Mouse (Mus musculus) lung, embryonic 15.5 days (tissue): ENCODE results near the gene Sprr2a2. TPM values are rescaled to one million over a fixed set of nuclear protein-coding genes. Genes with fewer than 3 reads are reported as not detected.
"Not testable (repeated sequence)": the region's sequence is repeated elsewhere in the genome, so short reads cannot be mapped to it uniquely, and the experiment has no call there.

ENCODE experiments used
- ATAC-seq: fragments of 200-750 bp; cut with Nextera tagmentation; 2 replicates; pipeline ENCODE4 v1.8.0; 2017; ENCODE audit warnings: moderate number of reproducible peaks, borderline replicate concordance; ENCODE audit not compliant: low FRiP score, low TSS enrichment; ENCODE audit errors: extremely low read depth
- H3K27ac ChIP-seq: fragments of 300-500 bp; sonication (generic); 2 replicates; pipeline ENCODE4 v1.5.1; 2015; ENCODE audit warnings: moderate library complexity, mild to moderate bottlenecking, inconsistent platforms
- H3K27me3 ChIP-seq: fragments of 300-500 bp; sonication (generic); 2 replicates; pipeline ENCODE4 v1.6.1; 2015; ENCODE audit warnings: inconsistent platforms
- H3K36me3 ChIP-seq: fragments of 300-500 bp; sonication (generic); 2 replicates; pipeline ENCODE4 v1.6.1; 2015; ENCODE audit warnings: inconsistent platforms
- H3K4me1 ChIP-seq: fragments of 300-500 bp; sonication (generic); 2 replicates; pipeline ENCODE4 v1.6.1; 2015; ENCODE audit warnings: inconsistent platforms
- H3K4me2 ChIP-seq: fragments of 300-500 bp; sonication (generic); 2 replicates; pipeline ENCODE4 v1.6.1; 2015; ENCODE audit warnings: inconsistent platforms, mild to moderate bottlenecking, moderate library complexity
- H3K4me3 ChIP-seq: fragments of 300-500 bp; sonication (generic); 2 replicates; pipeline ENCODE4 v1.5.1; 2015; ENCODE audit warnings: mild to moderate bottlenecking, inconsistent platforms
- H3K9ac ChIP-seq: fragments of 300-500 bp; sonication (generic); 2 replicates; pipeline ENCODE4 v1.6.1; 2015; ENCODE audit warnings: inconsistent platforms
- H3K9me3 ChIP-seq: fragments of 300-500 bp; sonication (generic); 2 replicates; pipeline ENCODE4 v1.6.1; 2016; ENCODE audit warnings: inconsistent platforms
- WGBS: fragments of 180-500 bp; shearing (Covaris S2); methylation state at CpG from one replicate; pipeline ENCODE4 v1.1.7; 2015; 5-methylcytosine and 5-hydroxymethylcytosine counted together
- polyA plus RNA-seq: library from polyadenylated mRNA; unstranded; fragments of >200 nt; fragmentation: Nextera tagmentation; extraction: Ambion mirVana; gene quantifications from 2 replicates; pipeline ENCODE4 v1.2.1, GENCODE M21; 2015

Sprr2a2 gene
- polyA plus RNA-seq, 1 experiment from 2014 or later = 15.4 TPM

DNA sequence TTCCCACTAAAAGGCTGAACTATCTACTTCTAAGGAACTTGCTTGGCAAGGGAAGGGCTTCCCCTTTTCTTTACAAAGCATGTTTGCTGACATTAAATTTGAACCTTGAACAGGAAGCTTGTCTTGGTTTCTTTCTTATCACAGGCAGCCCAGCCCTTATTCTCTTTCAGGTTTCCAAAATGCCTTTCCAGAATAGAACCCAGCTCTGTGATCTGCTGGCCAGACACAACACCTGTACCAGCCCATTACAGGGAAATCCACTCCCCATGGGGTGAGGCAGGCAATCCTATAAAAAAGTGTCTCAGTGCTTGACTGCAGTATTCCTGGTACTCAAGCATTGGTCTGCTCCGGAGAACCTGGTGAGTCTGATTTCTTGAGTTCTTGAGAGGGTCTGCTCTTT, 69.4 kb downstream of the Sprr2a2 start, which contains the start of gene Sprr2a3:
Sprr2a3 (plus strand) TSS at position 317 of the 400 bp plus-strand sequence.
- H3K27ac ChIP-seq, H3K9me3 ChIP-seq, H3K4me1 ChIP-seq, H3K9ac ChIP-seq, ATAC-seq, H3K4me2 ChIP-seq, H3K36me3 ChIP-seq, H3K4me3 ChIP-seq, H3K27me3 ChIP-seq: not testable (repeated sequence)
- WGBS = 89% methylated on average over 1 of the region's 1 CpGs

DNA sequence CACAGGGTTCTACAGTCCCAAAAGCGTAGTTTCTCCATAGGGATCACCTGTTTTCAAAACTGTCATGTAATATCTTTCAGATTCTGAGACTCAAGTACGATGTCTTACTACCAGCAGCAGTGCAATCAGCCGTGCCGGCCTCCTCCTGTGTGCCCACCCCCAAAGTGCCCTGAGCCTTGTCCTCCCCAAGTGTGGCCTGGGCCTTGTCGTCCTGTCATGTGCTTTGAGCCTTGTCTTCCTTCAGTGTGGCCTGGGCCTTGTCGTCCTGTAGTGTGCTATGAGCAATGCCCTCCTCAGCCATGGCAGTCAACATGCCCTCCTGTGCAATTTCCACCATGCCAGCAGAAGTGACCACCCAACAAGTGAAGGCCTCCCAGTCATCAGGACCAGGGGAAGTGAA, 72.8 kb downstream of the Sprr2a2 start:
- not testable (repeated sequence) for H3K9ac ChIP-seq, H3K27ac ChIP-seq, H3K4me3 ChIP-seq, H3K36me3 ChIP-seq, H3K9me3 ChIP-seq, H3K4me1 ChIP-seq, H3K27me3 ChIP-seq, ATAC-seq, H3K4me2 ChIP-seq
- 83% methylated on average over 4 of the region's 6 CpGs for WGBS

Other genes with a start within 250 kb of the Sprr2a2 start
- gene Pglyrp3, start 201.3 kb upstream of the Sprr2a2 start, polyA plus RNA-seq = not detected in 2 replicates
- 0.38 and 0.51 TPM in 2 replicates for gene Lor, start 132.8 kb upstream of the Sprr2a2 start, polyA plus RNA-seq
- not detected in 2 replicates for gene Prr9, start 92.0 kb upstream of the Sprr2a2 start, polyA plus RNA-seq
- gene Lelp1, start 73.2 kb upstream of the Sprr2a2 start, polyA plus RNA-seq = not detected in 2 replicates
- gene Sprr2a1, start 121 bp upstream of the Sprr2a2 start, polyA plus RNA-seq = 0.22 TPM in 1 of 2 replicates, not detected in the other
- gene Sprr2a3, start 69.5 kb downstream of the Sprr2a2 start, polyA plus RNA-seq = 0.87 TPM in 1 of 2 replicates, not detected in the other
- not detected in 2 replicates for gene Sprr2b, start 100.7 kb downstream of the Sprr2a2 start, polyA plus RNA-seq
- not detected in 2 replicates for gene Sprr2d, start 123.2 kb downstream of the Sprr2a2 start, polyA plus RNA-seq
- not detected in 2 replicates for gene Sprr2e, start 136.2 kb downstream of the Sprr2a2 start, polyA plus RNA-seq
- gene Sprr2f, start 149.3 kb downstream of the Sprr2a2 start, polyA plus RNA-seq = not detected in 2 replicates
- not detected in 2 replicates for gene Sprr2h, start 169.8 kb downstream of the Sprr2a2 start, polyA plus RNA-seq
- not detected in 2 replicates for gene Sprr2i, start 192.1 kb downstream of the Sprr2a2 start, polyA plus RNA-seq
- not detected in 2 replicates for gene Sprr2j-ps, start 202.2 kb downstream of the Sprr2a2 start, polyA plus RNA-seq
- 7.5 and 8.0 TPM in 2 replicates for gene Gm9774, start 213.5 kb downstream of the Sprr2a2 start, polyA plus RNA-seq
- not detected in 2 replicates for gene Sprr2k, start 216.7 kb downstream of the Sprr2a2 start, polyA plus RNA-seq
- gene Sprr1b, start 222.9 kb downstream of the Sprr2a2 start, polyA plus RNA-seq = not detected in 2 replicates
- gene Sprr3, start 242.8 kb downstream of the Sprr2a2 start, polyA plus RNA-seq = 0.20 TPM in 1 of 2 replicates, not detected in the other